Mouse (Mus musculus) liver, embryonic 14.5 days (tissue): ENCODE measurements around the gene Gpatch11. TPM values are rescaled to one million over a fixed set of nuclear protein-coding genes. Genes with fewer than 3 reads are reported as not detected.

Experiments
- ATAC-seq: fragments of 200-750 bp; cut with Nextera tagmentation; 2 replicates; pipeline ENCODE4 v1.8.0; 2017; ENCODE audit warnings: moderate number of reproducible peaks, mild to moderate bottlenecking, moderate library complexity; ENCODE audit not compliant: insufficient read depth
- DNase-seq, 3 experiments: peaks; one replicate each; pipeline ENCODE4 v3.0.0-alpha.2; 2012 to 2013; ENCODE audit warnings: low read depth in 3 of 3, low spot score in 3 of 3
- H3K27ac ChIP-seq: fragments of 300-500 bp; sonication (generic); 2 replicates; pipeline ENCODE4 v1.5.1; 2014; ENCODE audit warnings: moderate library complexity, mild to moderate bottlenecking, control low read depth, inconsistent platforms
- H3K27me3 ChIP-seq: fragments of 300-500 bp; sonication (generic); 2 replicates; pipeline ENCODE4 v1.6.1; 2014; ENCODE audit warnings: mild to moderate bottlenecking, low read length, moderate library complexity; ENCODE audit not compliant: control insufficient read depth, insufficient read depth
- H3K36me3 ChIP-seq: fragments of 300-500 bp; sonication (generic); replicated peaks from 2 replicates; pipeline ENCODE4 v1.6.1; 2014; ENCODE audit warnings: low read depth; ENCODE audit not compliant: control insufficient read depth, insufficient read depth
- H3K4me1 ChIP-seq, 2 experiments: fragments of 200-500 bp in 1 of 2; fragments of 300-500 bp in 1 of 2; sonication (generic) in 1 of 2; replicated peaks; 2 replicates each; pipeline ENCODE4 v1.6.1; 2012 to 2014; ENCODE audit warnings: antibody characterized with exemption in 1 of 2, inconsistent platforms in 1 of 2, low read length in 1 of 2; ENCODE audit not compliant: control insufficient read depth in 2 of 2, insufficient read depth in 2 of 2
- H3K4me2 ChIP-seq: fragments of 300-500 bp; sonication (generic); 2 replicates; pipeline ENCODE4 v1.6.1; 2014; ENCODE audit warnings: low read depth, mild to moderate bottlenecking, control low read depth, moderate library complexity
- H3K4me3 ChIP-seq, 2 experiments: fragments of 200-500 bp in 1 of 2; fragments of 300-500 bp in 1 of 2; sonication (generic) in 1 of 2; 2 replicates each; pipeline ENCODE4 v1.5.1; 2012 to 2014; ENCODE audit warnings: low read depth in 2 of 2, low read length in 2 of 2, mild to moderate bottlenecking in 2 of 2, control low read depth in 1 of 2, inconsistent platforms in 1 of 2, moderate library complexity in 1 of 2; ENCODE audit not compliant: insufficient read depth in 1 of 2
- H3K9ac ChIP-seq: fragments of 300-500 bp; sonication (generic); replicated peaks from 2 replicates; pipeline ENCODE4 v1.6.1; 2014; ENCODE audit warnings: mild to moderate bottlenecking, control low read depth, moderate library complexity
- H3K9me3 ChIP-seq: fragments of 300-500 bp; sonication (generic); 2 replicates; pipeline ENCODE4 v1.6.1; 2016; ENCODE audit warnings: low read length, mixed read lengths; ENCODE audit not compliant: control insufficient read depth
- CTCF ChIP-seq: IDR thresholded peaks from 2 replicates; pipeline ENCODE4 v1.5.1; 2016; ENCODE audit warnings: antibody characterized with exemption, low read depth, control low read depth
- EP300 ChIP-seq: IDR thresholded peaks from 2 replicates; pipeline ENCODE4 v1.6.1; 2016; ENCODE audit warnings: antibody characterized with exemption, low read depth
- whole genome bisulfite sequencing: fragments of 180-500 bp; shearing (Covaris S2); extraction: QIAGEN DNeasy Blood & Tissue Kit; methylation state at CpG from one replicate; pipeline ENCODE4 v1.1.7; 2014; ENCODE audit not compliant: insufficient replicate concordance; 5-methylcytosine and 5-hydroxymethylcytosine counted together
- polyA plus RNA-seq, 2 experiments: library from polyadenylated mRNA; depleted of rRNA in 1 of 2; stranded (reverse) in 1 of 2; unstranded in 1 of 2; fragments of >200 nt; fragmentation: Nextera tagmentation in 1 of 2; extraction: Ambion mirVana in 1 of 2; gene quantifications; 2 replicates each; pipeline versions ENCODE4 v1.2.1 to v1.2.3; 2012 to 2014

Gene Gpatch11
- polyA plus RNA-seq, 2 experiments, result 7.1 to 17.6 TPM

- no peaks in the 10 kb centered on the region; a peak in 1 of 4 replicates for H3K4me1 ChIP-seq
- H3K27me3 ChIP-seq, result no peaks in the 10 kb centered on the region
- no peak overlapping the region for H3K27ac ChIP-seq
- TF ChIP-seq EP300 (no peak), CTCF (no peak)
- WGBS, result 36% methylated on average over 5 of the region's 5 CpGs
- H3K36me3 ChIP-seq, result peaks cover 3% of the 10 kb centered on the region; the same call in 1 of the 2 replicates
- DNase-seq (no peak), ATAC-seq (no peak)
- no peak overlapping the region for H3K4me2 ChIP-seq
- no peak overlapping the region for H3K4me3 ChIP-seq
- no peaks in the 10 kb centered on the region for H3K9me3 ChIP-seq
- no peak overlapping the region for H3K9ac ChIP-seq
Observed at GRCm38 (mm10) chr17:78794390-78794789, 41.0 kb upstream of the Gpatch11 start.

- no peak overlapping the region for H3K4me2 ChIP-seq
- no peaks in the 10 kb centered on the region for H3K4me1 ChIP-seq
- H3K27me3 ChIP-seq, result no peaks in the 10 kb centered on the region
- peaks cover 3% of the 10 kb centered on the region; the same call in 1 of the 2 replicates for H3K36me3 ChIP-seq
- 82% methylated on average over 1 of the region's 1 CpGs for WGBS
- no peak for ATAC-seq
- H3K9me3 ChIP-seq, result no peaks in the 10 kb centered on the region
- no peak for TF ChIP-seq EP300
- no peak for TF ChIP-seq CTCF
- H3K9ac ChIP-seq, result no peak overlapping the region
- H3K27ac ChIP-seq, result no peak overlapping the region
- DNase-seq, result no peak
- H3K4me3 ChIP-seq, result no peak overlapping the region
Observed at GRCm38 (mm10) chr17:78797222-78797621, 38.1 kb upstream of the Gpatch11 start.

GRCm38 (mm10) chr17:78809019-78809418 is 26.3 kb upstream of the Gpatch11 start:
- no peak overlapping the region for H3K4me3 ChIP-seq
- no peaks in the 10 kb centered on the region for H3K36me3 ChIP-seq
- no peaks in the 10 kb centered on the region for H3K4me1 ChIP-seq
- peak; percentile 60 for TF ChIP-seq CTCF
- TF ChIP-seq EP300, result no peak
- H3K4me2 ChIP-seq, result no peak overlapping the region
- no peak overlapping the region for H3K9ac ChIP-seq
- peak in 1 of 3 experiments; percentile 13 for DNase-seq
- H3K9me3 ChIP-seq, result no peaks in the 10 kb centered on the region
- no peak for ATAC-seq
- no peak overlapping the region for H3K27ac ChIP-seq
- no peaks in the 10 kb centered on the region for H3K27me3 ChIP-seq

GRCm38 (mm10) chr17:78809582-78809981 is 25.8 kb upstream of the Gpatch11 start:
- DNase-seq, result no peak
- no peak overlapping the region for H3K4me3 ChIP-seq
- no peaks in the 10 kb centered on the region for H3K36me3 ChIP-seq
- WGBS, result 79% methylated on average over 3 of the region's 3 CpGs
- no peak overlapping the region for H3K27ac ChIP-seq
- no peaks in the 10 kb centered on the region for H3K27me3 ChIP-seq
- ATAC-seq, result no peak
- H3K9me3 ChIP-seq, result no peaks in the 10 kb centered on the region
- no peak overlapping the region for H3K9ac ChIP-seq
- TF ChIP-seq EP300 (no peak), CTCF (no peak)
- H3K4me2 ChIP-seq, result no peak overlapping the region
- no peaks in the 10 kb centered on the region for H3K4me1 ChIP-seq

- no peak overlapping the region for H3K9ac ChIP-seq
- H3K4me3 ChIP-seq, result no peak overlapping the region
- no peak overlapping the region for H3K4me2 ChIP-seq
- TF ChIP-seq CTCF (no peak), EP300 (no peak)
- no peaks in the 10 kb centered on the region for H3K9me3 ChIP-seq
- H3K27ac ChIP-seq, result no peak overlapping the region
- peaks cover 7% of the 10 kb centered on the region for H3K36me3 ChIP-seq
- ATAC-seq, result no peak
- DNase-seq, result no peak
- no peaks in the 10 kb centered on the region for H3K27me3 ChIP-seq
- H3K4me1 ChIP-seq, result no peaks in the 10 kb centered on the region
- WGBS, result 80% methylated on average over 13 of the region's 13 CpGs
Observed at GRCm38 (mm10) chr17:78824346-78824745, 11.0 kb upstream of the Gpatch11 start.
